Mouse (Mus musculus) erythroblast, embryonic 14.5 days (primary cell): Measurements from ENCODE around the gene Gm49392.

Experiments used
- GATA1 ChIP-seq: IDR thresholded peaks from 2 replicates; pipeline ENCODE4 v1.6.1; 2012; ENCODE audit warnings: low read length, inconsistent platforms, mixed read lengths
- TAL1 ChIP-seq: IDR thresholded peaks from 3 replicates; pipeline ENCODE4 v1.6.1; 2012; ENCODE audit warnings: low read length, inconsistent platforms, mixed read lengths

DNA sequence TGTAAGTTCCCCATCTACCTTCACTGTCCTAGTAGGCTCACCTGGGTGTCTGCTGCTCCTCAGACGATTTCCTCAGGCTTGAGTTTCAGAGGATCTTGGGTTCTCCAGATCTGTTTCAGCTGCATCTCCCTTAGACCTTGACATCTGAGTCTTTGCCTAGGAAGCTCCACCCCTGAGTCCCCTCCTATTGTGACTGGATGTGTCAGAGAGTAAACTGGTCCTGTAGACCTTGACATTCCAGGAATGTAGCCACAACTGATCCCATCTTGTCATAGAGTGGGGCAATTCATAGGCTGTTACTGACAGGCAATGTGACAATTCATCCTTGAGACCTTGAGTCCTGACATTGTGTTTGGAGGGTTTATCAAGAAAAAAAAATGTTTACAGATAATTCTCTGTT is 32.4 kb downstream of the Gm49392 start, which contains the start of gene 4930486L24Rik:
- TF ChIP-seq GATA1 (no peak), TAL1 (no peak)
